Mouse (Mus musculus): ENCODE measurements at regions not wholly inside any gene's neighbourhood (a gene's known extent, or its start where the extent isn't known, plus 50 kb on each side); places are given as distances from the start of the nearest gene placed in this dataset.

GRCm38 (mm10) chr13:15907806-15908205, 103.8 kb upstream of the Inhba start:
- WGBS = 73% methylated on average over 1 of the region's 1 CpGs
- H3K36me3 ChIP-seq (ENCODE audit: control insufficient read depth, insufficient read depth, low read length) = no peaks in the 10 kb centered on the region
- no peak overlapping the region for H3K27ac ChIP-seq (ENCODE audit: low read depth, low read length)
- H3K9me3 ChIP-seq (ENCODE audit: control insufficient read depth, low read length) = no peaks in the 10 kb centered on the region
- H3K27me3 ChIP-seq (ENCODE audit: control insufficient read depth, insufficient read depth, low read length) = no peaks in the 10 kb centered on the region
- H3K4me3 ChIP-seq (ENCODE audit: low read depth, low read length) = no peak overlapping the region
- no peak overlapping the region for H3K9ac ChIP-seq (ENCODE audit: low read length)
- no peak overlapping the region for H3K4me2 ChIP-seq (ENCODE audit: low read depth, low read length, severe bottlenecking)
- no peak for ATAC-seq (replicated peaks; ENCODE audit: low FRiP score)
- H3K4me1 ChIP-seq (replicated peaks; ENCODE audit: control insufficient read depth, insufficient read depth, low read length) = no peaks in the 10 kb centered on the region
- DNase-seq (ENCODE audit: low spot score) = no peak

- no peaks in the 10 kb centered on the region for H3K27me3 ChIP-seq (ENCODE audit: control insufficient read depth, insufficient read depth, low read length)
- 83% methylated on average over 2 of the region's 2 CpGs for WGBS
- no peaks in the 10 kb centered on the region for H3K4me1 ChIP-seq (replicated peaks; ENCODE audit: control insufficient read depth, insufficient read depth, low read length)
- no peaks in the 10 kb centered on the region for H3K9me3 ChIP-seq (ENCODE audit: control insufficient read depth, low read length)
- H3K4me2 ChIP-seq (ENCODE audit: low read depth, low read length, severe bottlenecking) = no peak overlapping the region
- H3K4me3 ChIP-seq (ENCODE audit: low read depth, low read length) = no peak overlapping the region
- DNase-seq (ENCODE audit: low spot score) = no peak
- H3K9ac ChIP-seq (ENCODE audit: low read length) = no peak overlapping the region
- H3K36me3 ChIP-seq (ENCODE audit: control insufficient read depth, insufficient read depth, low read length) = no peaks in the 10 kb centered on the region
- no peak overlapping the region for H3K27ac ChIP-seq (ENCODE audit: low read depth, low read length)
- no peak for ATAC-seq (replicated peaks; ENCODE audit: low FRiP score)
These were observed 101.1 kb upstream of the Inhba start for GRCm38 (mm10) chr13:15910578-15910977.

- H3K4me2 ChIP-seq (ENCODE audit: low read depth, low read length, severe bottlenecking) = no peak overlapping the region
- no peaks in the 10 kb centered on the region for H3K9me3 ChIP-seq (ENCODE audit: control insufficient read depth, low read length)
- no peak overlapping the region for H3K4me3 ChIP-seq (ENCODE audit: low read depth, low read length)
- H3K36me3 ChIP-seq (ENCODE audit: control insufficient read depth, insufficient read depth, low read length) = no peaks in the 10 kb centered on the region
- ATAC-seq (replicated peaks; ENCODE audit: low FRiP score) (no peak), DNase-seq (ENCODE audit: low spot score) (no peak)
- H3K9ac ChIP-seq (ENCODE audit: low read length) = no peak overlapping the region
- no peak overlapping the region for H3K27ac ChIP-seq (ENCODE audit: low read depth, low read length)
- H3K27me3 ChIP-seq (ENCODE audit: control insufficient read depth, insufficient read depth, low read length) = no peaks in the 10 kb centered on the region
- H3K4me1 ChIP-seq (replicated peaks; ENCODE audit: control insufficient read depth, insufficient read depth, low read length) = no peaks in the 10 kb centered on the region
- 86% methylated on average over 1 of the region's 1 CpGs for WGBS
These were observed 100.4 kb upstream of the Inhba start for GRCm38 (mm10) chr13:15911263-15911662.

GRCm38 (mm10) chr13:15914270-15914669, 97.4 kb upstream of the Inhba start:
- H3K9me3 ChIP-seq (ENCODE audit: control insufficient read depth, low read length) = no peaks in the 10 kb centered on the region
- DNase-seq (ENCODE audit: low spot score) (no peak), ATAC-seq (replicated peaks; ENCODE audit: low FRiP score) (no peak)
- 76% methylated on average over 1 of the region's 1 CpGs for WGBS
- no peak overlapping the region for H3K9ac ChIP-seq (ENCODE audit: low read length)
- no peaks in the 10 kb centered on the region for H3K27me3 ChIP-seq (ENCODE audit: control insufficient read depth, insufficient read depth, low read length)
- H3K36me3 ChIP-seq (ENCODE audit: control insufficient read depth, insufficient read depth, low read length) = no peaks in the 10 kb centered on the region
- H3K4me2 ChIP-seq (ENCODE audit: low read depth, low read length, severe bottlenecking) = no peak overlapping the region
- H3K4me1 ChIP-seq (replicated peaks; ENCODE audit: control insufficient read depth, insufficient read depth, low read length) = no peaks in the 10 kb centered on the region
- no peak overlapping the region for H3K4me3 ChIP-seq (ENCODE audit: low read depth, low read length)
- H3K27ac ChIP-seq (ENCODE audit: low read depth, low read length) = no peak overlapping the region

- Histone ChIP-seq H3K9ac (ENCODE audit: low read length) (no peak overlapping the region), H3K27me3 (ENCODE audit: control insufficient read depth, insufficient read depth, low read length) (no peaks in the 10 kb centered on the region), H3K4me3 (ENCODE audit: low read depth, low read length) (no peak overlapping the region), H3K4me2 (ENCODE audit: low read depth, low read length, severe bottlenecking) (no peak overlapping the region), H3K9me3 (ENCODE audit: control insufficient read depth, low read length) (no peaks in the 10 kb centered on the region), H3K27ac (ENCODE audit: low read depth, low read length) (no peak overlapping the region), H3K4me1 (replicated peaks; ENCODE audit: control insufficient read depth, insufficient read depth, low read length) (no peaks in the 10 kb centered on the region), H3K36me3 (ENCODE audit: control insufficient read depth, insufficient read depth, low read length) (no peaks in the 10 kb centered on the region)
- no peak for ATAC-seq (replicated peaks; ENCODE audit: low FRiP score)
- WGBS = 89% methylated on average over 3 of the region's 3 CpGs
- no peak for DNase-seq (ENCODE audit: low spot score)
These were observed 81.8 kb upstream of the Inhba start for GRCm38 (mm10) chr13:15929890-15930289.

- WGBS = 32% methylated on average over 5 of the region's 5 CpGs
- Histone ChIP-seq H3K36me3 (ENCODE audit: control insufficient read depth, insufficient read depth, low read length) (no peaks in the 10 kb centered on the region), H3K4me2 (ENCODE audit: low read depth, low read length, severe bottlenecking) (no peak overlapping the region), H3K4me1 (replicated peaks; ENCODE audit: control insufficient read depth, insufficient read depth, low read length) (no peaks in the 10 kb centered on the region), H3K4me3 (ENCODE audit: low read depth, low read length) (no peak overlapping the region), H3K9me3 (ENCODE audit: control insufficient read depth, low read length) (no peaks in the 10 kb centered on the region), H3K9ac (ENCODE audit: low read length) (no peak overlapping the region), H3K27ac (ENCODE audit: low read depth, low read length) (no peak overlapping the region), H3K27me3 (ENCODE audit: control insufficient read depth, insufficient read depth, low read length) (no peaks in the 10 kb centered on the region)
- ATAC-seq (replicated peaks; ENCODE audit: low FRiP score) (no peak), DNase-seq (ENCODE audit: low spot score) (no peak)
These were observed 80.0 kb upstream of the Inhba start for GRCm38 (mm10) chr13:15931553-15932162.

- DNase-seq (ENCODE audit: low spot score) (no peak), ATAC-seq (replicated peaks; ENCODE audit: low FRiP score) (no peak)
- H3K27me3 ChIP-seq (ENCODE audit: control insufficient read depth, insufficient read depth, low read length) = no peaks in the 10 kb centered on the region
- no peak overlapping the region for H3K4me3 ChIP-seq (ENCODE audit: low read depth, low read length)
- no peaks in the 10 kb centered on the region for H3K36me3 ChIP-seq (ENCODE audit: control insufficient read depth, insufficient read depth, low read length)
- no peaks in the 10 kb centered on the region for H3K4me1 ChIP-seq (replicated peaks; ENCODE audit: control insufficient read depth, insufficient read depth, low read length)
- no peak overlapping the region for H3K27ac ChIP-seq (ENCODE audit: low read depth, low read length)
- H3K9me3 ChIP-seq (ENCODE audit: control insufficient read depth, low read length) = no peaks in the 10 kb centered on the region
- WGBS = 88% methylated on average over 1 of the region's 1 CpGs
- no peak overlapping the region for H3K9ac ChIP-seq (ENCODE audit: low read length)
- no peak overlapping the region for H3K4me2 ChIP-seq (ENCODE audit: low read depth, low read length, severe bottlenecking)
These were observed 76.0 kb upstream of the Inhba start for GRCm38 (mm10) chr13:15935689-15936088.

- H3K9me3 ChIP-seq (ENCODE audit: control insufficient read depth, low read length) = no peaks in the 10 kb centered on the region
- no peaks in the 10 kb centered on the region for H3K36me3 ChIP-seq (ENCODE audit: control insufficient read depth, insufficient read depth, low read length)
- H3K27me3 ChIP-seq (ENCODE audit: control insufficient read depth, insufficient read depth, low read length) = no peaks in the 10 kb centered on the region
- no peaks in the 10 kb centered on the region for H3K4me1 ChIP-seq (replicated peaks; ENCODE audit: control insufficient read depth, insufficient read depth, low read length)
- WGBS = 83% methylated on average over 1 of the region's 1 CpGs
- no peak overlapping the region for H3K4me3 ChIP-seq (ENCODE audit: low read depth, low read length)
- no peak overlapping the region for H3K27ac ChIP-seq (ENCODE audit: low read depth, low read length)
- no peak overlapping the region for H3K4me2 ChIP-seq (ENCODE audit: low read depth, low read length, severe bottlenecking)
- no peak overlapping the region for H3K9ac ChIP-seq (ENCODE audit: low read length)
- ATAC-seq (replicated peaks; ENCODE audit: low FRiP score) (no peak), DNase-seq (ENCODE audit: low spot score) (no peak)
These were observed 75.5 kb upstream of the Inhba start for GRCm38 (mm10) chr13:15936109-15936508.

GRCm38 (mm10) chr13:15950143-15950542, 61.5 kb upstream of the Inhba start:
- no peaks in the 10 kb centered on the region for H3K9me3 ChIP-seq (ENCODE audit: control insufficient read depth, low read length)
- 90% methylated on average over 4 of the region's 4 CpGs for WGBS
- no peak overlapping the region for H3K4me3 ChIP-seq (ENCODE audit: low read depth, low read length)
- H3K27me3 ChIP-seq (ENCODE audit: control insufficient read depth, insufficient read depth, low read length) = no peaks in the 10 kb centered on the region
- no peak overlapping the region for H3K27ac ChIP-seq (ENCODE audit: low read depth, low read length)
- ATAC-seq (replicated peaks; ENCODE audit: low FRiP score) (no peak), DNase-seq (ENCODE audit: low spot score) (no peak)
- H3K4me2 ChIP-seq (ENCODE audit: low read depth, low read length, severe bottlenecking) = no peak overlapping the region
- H3K4me1 ChIP-seq (replicated peaks; ENCODE audit: control insufficient read depth, insufficient read depth, low read length) = no peaks in the 10 kb centered on the region
- H3K36me3 ChIP-seq (ENCODE audit: control insufficient read depth, insufficient read depth, low read length) = no peaks in the 10 kb centered on the region
- H3K9ac ChIP-seq (ENCODE audit: low read length) = no peak overlapping the region

All from forebrain, embryonic 11.5 days (tissue).